Mouse (Mus musculus) embryonic facial prominence, embryonic 12.5 days (tissue): ENCODE measurements around the gene C1qtnf5. TPM values are rescaled to one million over a fixed set of nuclear protein-coding genes. Genes with fewer than 3 reads are reported as not detected.

Experiments used
- ATAC-seq: fragments of 200-750 bp; cut with Nextera tagmentation; 2 replicates; pipeline ENCODE4 v1.8.0; 2017; ENCODE audit not compliant: insufficient number of reproducible peaks, insufficient read depth, low FRiP score, low TSS enrichment
- H3K27ac ChIP-seq: fragments of 300-500 bp; sonication (generic); 2 replicates; pipeline ENCODE4 v1.5.1; 2016; ENCODE audit warnings: mild to moderate bottlenecking
- H3K27me3 ChIP-seq: fragments of 300-500 bp; sonication (generic); 2 replicates; pipeline ENCODE4 v1.6.1; 2016; ENCODE audit warnings: mild to moderate bottlenecking, moderate library complexity
- H3K36me3 ChIP-seq: fragments of 300-500 bp; sonication (generic); 2 replicates; pipeline ENCODE4 v1.6.1; 2016; ENCODE audit warnings: mild to moderate bottlenecking
- H3K4me1 ChIP-seq: fragments of 300-500 bp; sonication (generic); 2 replicates; pipeline ENCODE4 v1.6.1; 2016
- H3K4me2 ChIP-seq: fragments of 300-500 bp; sonication (generic); replicated peaks from 2 replicates; pipeline ENCODE4 v1.6.1; 2016; ENCODE audit warnings: mild to moderate bottlenecking, moderate library complexity
- H3K4me3 ChIP-seq: fragments of 300-500 bp; sonication (generic); 2 replicates; pipeline ENCODE4 v1.5.1; 2016; ENCODE audit warnings: mild to moderate bottlenecking
- H3K9ac ChIP-seq: fragments of 300-500 bp; sonication (generic); 2 replicates; pipeline ENCODE4 v1.6.1; 2016; ENCODE audit warnings: mild to moderate bottlenecking, moderate library complexity
- H3K9me3 ChIP-seq: fragments of 300-500 bp; sonication (generic); 2 replicates; pipeline ENCODE4 v1.6.1; 2016; ENCODE audit warnings: mild to moderate bottlenecking, moderate library complexity
- WGBS: fragments of 180-500 bp; shearing (Covaris S2); methylation state at CpG from one replicate; pipeline ENCODE4 v1.1.7; 2016; 5-methylcytosine and 5-hydroxymethylcytosine counted together
- polyA plus RNA-seq: library from polyadenylated mRNA; unstranded; fragments of >200 nt; fragmentation: Nextera tagmentation; extraction: Ambion mirVana; gene quantifications from 2 replicates; pipeline ENCODE4 v1.2.1, GENCODE M21; 2016

Gene C1qtnf5
- 0.78 and 1.3 TPM in 2 replicates for polyA plus RNA-seq

GRCm38 (mm10) chr9:44107110-44107509 is at the start of gene C1qtnf5:
Gene C1qtnf5 (plus strand): TSS chr9:44107245.
- Histone ChIP-seq H3K4me3 (peak within 1 kb of the TSS; percentile 7; the same call in 1 of the 2 replicates), H3K4me1 (peaks cover 51% of the 10 kb centered on the region), H3K9ac (peak within 1 kb of the TSS; percentile 36), H3K9me3 (no peaks in the 10 kb centered on the region), H3K36me3 (peaks cover 37% of the 10 kb centered on the region), H3K27ac (peak within 1 kb of the TSS; percentile 52), H3K4me2 (peak within 1 kb of the TSS; percentile 36), H3K27me3 (no peaks in the 10 kb centered on the region)
- 33% methylated on average over 8 of the region's 8 CpGs for WGBS
- ATAC-seq: no peak

DNA sequence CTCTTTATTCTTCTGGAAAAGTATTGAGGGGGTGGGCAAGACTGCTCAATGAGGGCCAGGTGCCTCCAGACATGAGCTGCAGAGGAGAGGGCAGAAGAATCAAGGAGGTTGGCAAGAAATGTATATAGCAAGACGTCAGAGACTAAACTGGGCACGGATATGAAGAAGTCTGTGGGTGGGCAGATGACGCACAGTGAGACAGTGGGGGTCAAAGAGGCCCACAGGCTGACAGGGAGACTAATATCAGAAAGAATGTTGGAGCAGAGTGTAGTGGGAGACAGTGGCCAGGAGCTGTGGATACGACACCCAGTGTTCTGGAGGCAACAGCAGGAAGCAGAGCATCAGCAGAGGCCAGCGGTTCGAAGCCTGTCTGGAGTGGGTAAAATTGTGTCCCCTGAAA is 48.4 kb upstream of the C1qtnf5 start:
- H3K4me1 ChIP-seq: no peaks in the 10 kb centered on the region
- H3K9ac ChIP-seq: no peak overlapping the region
- H3K9me3 ChIP-seq: no peaks in the 10 kb centered on the region
- ATAC-seq: no peak
- H3K27me3 ChIP-seq: no peaks in the 10 kb centered on the region
- H3K4me3 ChIP-seq: no peak overlapping the region
- no peaks in the 10 kb centered on the region for H3K36me3 ChIP-seq
- H3K27ac ChIP-seq: no peak overlapping the region
- 87% methylated on average over 6 of the region's 6 CpGs for WGBS
- no peak overlapping the region for H3K4me2 ChIP-seq

- Histone ChIP-seq H3K4me2 (no peak overlapping the region), H3K4me1 (peaks cover 7% of the 10 kb centered on the region; the same call in 1 of the 2 replicates), H3K9me3 (no peaks in the 10 kb centered on the region), H3K9ac (no peak overlapping the region), H3K27me3 (no peaks in the 10 kb centered on the region), H3K36me3 (no peaks in the 10 kb centered on the region), H3K27ac (no peak overlapping the region), H3K4me3 (no peak overlapping the region)
- no peak for ATAC-seq
- 40% methylated on average over 1 of the region's 1 CpGs for WGBS
These were observed 41.9 kb upstream of the C1qtnf5 start for GRCm38 (mm10) chr9:44065177-44065576.

- WGBS: under 1% methylated on average over 38 of the region's 38 CpGs
- H3K4me3 ChIP-seq: peak within 1 kb of the TSS; percentile 49
- H3K36me3 ChIP-seq: no peaks in the 10 kb centered on the region
- no peaks in the 10 kb centered on the region for H3K27me3 ChIP-seq
- peak; percentile 91 for ATAC-seq
- H3K4me1 ChIP-seq: peaks cover 20% of the 10 kb centered on the region
- H3K9ac ChIP-seq: peak within 1 kb of the TSS; percentile 52
- no peak within 1 kb of the TSS for H3K27ac ChIP-seq
- peak within 1 kb of the TSS; percentile 87 for H3K4me2 ChIP-seq
- no peaks in the 10 kb centered on the region for H3K9me3 ChIP-seq
These were observed 40.2 kb upstream of the C1qtnf5 start, which contains the start of gene Usp2 for GRCm38 (mm10) chr9:44066785-44067225. Gene Usp2 (plus strand): TSS chr9:44067021.

- peaks cover 26% of the 10 kb centered on the region for H3K4me1 ChIP-seq
- peak overlapping the region; percentile 52 for H3K9ac ChIP-seq
- no peaks in the 10 kb centered on the region for H3K27me3 ChIP-seq
- peak overlapping the region; percentile 87 for H3K4me2 ChIP-seq
- no peak overlapping the region for H3K27ac ChIP-seq
- no peaks in the 10 kb centered on the region for H3K9me3 ChIP-seq
- peak overlapping the region; percentile 49 for H3K4me3 ChIP-seq
- WGBS: 4% methylated on average over 15 of the region's 15 CpGs
- peak; percentile 45; the same call in 1 of the 2 replicates for ATAC-seq
- no peaks in the 10 kb centered on the region for H3K36me3 ChIP-seq
These were observed 39.6 kb upstream of the C1qtnf5 start for GRCm38 (mm10) chr9:44067241-44067959.

DNA sequence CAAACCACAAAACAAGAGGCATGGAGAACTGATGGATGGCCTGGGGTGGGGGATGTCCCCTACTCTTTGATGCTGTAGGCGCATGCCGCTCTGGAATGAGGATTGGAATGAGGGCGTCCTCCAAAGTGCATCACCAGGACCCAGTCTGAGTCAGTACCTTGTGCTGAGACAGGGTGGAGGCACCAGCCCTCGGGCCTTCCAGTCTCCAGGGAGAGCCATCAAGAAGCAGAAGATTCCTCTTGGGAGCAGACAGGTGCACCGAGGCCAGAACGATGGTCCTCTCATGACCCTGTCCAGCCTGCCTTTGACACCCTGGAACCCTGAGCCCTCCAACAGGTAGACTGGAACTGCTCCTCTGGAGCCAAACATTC is 39.1 kb upstream of the C1qtnf5 start:
- no peak overlapping the region for H3K4me3 ChIP-seq
- no peak for ATAC-seq
- peaks cover 27% of the 10 kb centered on the region for H3K4me1 ChIP-seq
- WGBS: 83% methylated on average over 6 of the region's 6 CpGs
- H3K9me3 ChIP-seq: no peaks in the 10 kb centered on the region
- peak overlapping the region; percentile 87 for H3K4me2 ChIP-seq
- no peaks in the 10 kb centered on the region for H3K36me3 ChIP-seq
- H3K27ac ChIP-seq: no peak overlapping the region
- H3K9ac ChIP-seq: no peak overlapping the region
- H3K27me3 ChIP-seq: no peaks in the 10 kb centered on the region

- Histone ChIP-seq H3K4me2 (no peak overlapping the region), H3K27me3 (no peaks in the 10 kb centered on the region), H3K4me1 (peaks cover 27% of the 10 kb centered on the region), H3K9ac (no peak overlapping the region), H3K9me3 (no peaks in the 10 kb centered on the region), H3K4me3 (no peak overlapping the region), H3K36me3 (no peaks in the 10 kb centered on the region), H3K27ac (no peak overlapping the region)
- 12% methylated on average over 7 of the region's 7 CpGs for WGBS
- no peak for ATAC-seq
These were observed 37.8 kb upstream of the C1qtnf5 start for GRCm38 (mm10) chr9:44069252-44069651.

DNA sequence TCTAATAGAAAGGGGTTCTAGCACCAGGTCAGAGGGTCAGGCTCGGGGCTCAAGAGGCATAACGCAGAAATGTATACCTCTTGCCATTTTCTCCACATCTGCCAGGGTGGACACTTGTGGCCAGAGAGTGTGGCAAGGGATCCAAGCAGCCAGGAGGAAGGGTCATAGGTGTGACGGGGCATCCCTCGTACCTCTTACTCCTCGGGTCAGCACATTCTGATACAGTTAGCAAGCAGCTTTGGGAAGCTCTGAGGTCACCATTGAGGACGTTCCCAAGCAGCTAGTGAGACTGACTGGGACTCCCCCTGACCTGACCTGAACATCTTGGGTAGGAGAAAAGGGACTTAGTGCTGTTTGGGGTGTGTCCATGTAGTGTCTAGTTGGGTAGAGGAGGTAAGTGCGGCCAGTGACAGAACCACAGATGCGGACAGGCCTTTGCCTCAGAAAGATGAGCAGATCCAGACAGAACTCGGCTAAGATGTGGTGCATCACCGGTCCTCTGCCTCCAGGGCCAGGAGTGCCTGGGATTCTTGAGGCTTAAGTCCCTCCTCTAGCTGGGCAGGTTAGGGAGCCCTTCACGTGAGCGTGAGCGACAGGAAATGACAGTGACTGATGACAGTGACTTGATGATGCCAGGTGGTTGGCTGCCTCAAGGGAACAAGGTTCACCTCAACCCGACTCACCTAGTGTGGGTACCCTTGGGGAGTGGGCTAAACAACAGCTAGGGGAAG is 36.8 kb upstream of the C1qtnf5 start:
- H3K27me3 ChIP-seq: no peaks in the 10 kb centered on the region
- no peak overlapping the region for H3K4me3 ChIP-seq
- H3K9ac ChIP-seq: no peak overlapping the region
- H3K27ac ChIP-seq: no peak overlapping the region
- ATAC-seq: no peak
- peaks cover 27% of the 10 kb centered on the region for H3K4me1 ChIP-seq
- H3K36me3 ChIP-seq: no peaks in the 10 kb centered on the region
- no peak overlapping the region; the same call in 1 of the 2 replicates for H3K4me2 ChIP-seq
- whole genome bisulfite sequencing: 61% methylated on average over 14 of the region's 14 CpGs
- H3K9me3 ChIP-seq: no peaks in the 10 kb centered on the region

DNA sequence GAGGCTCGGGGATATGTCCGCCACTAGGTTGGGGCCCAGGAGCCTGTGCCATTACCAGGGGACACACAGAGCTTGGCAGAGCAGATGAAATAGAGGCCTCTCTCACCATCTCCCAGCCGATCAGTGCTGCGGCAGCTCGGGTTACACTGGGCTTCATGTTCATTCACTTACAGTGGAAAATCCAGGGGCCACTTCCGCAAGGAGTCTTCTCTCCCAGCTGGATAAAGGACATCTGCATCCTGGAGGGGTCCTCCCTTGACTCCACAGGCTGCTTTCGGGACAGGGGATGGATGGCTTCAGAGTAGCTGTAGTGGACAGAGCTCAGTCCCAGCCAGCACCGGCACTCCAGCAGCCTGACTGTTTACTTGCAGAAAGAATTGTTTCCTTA is 36.2 kb upstream of the C1qtnf5 start:
- WGBS: 22% methylated on average over 8 of the region's 8 CpGs
- Histone ChIP-seq H3K27ac (no peak overlapping the region), H3K4me3 (no peak overlapping the region), H3K27me3 (no peaks in the 10 kb centered on the region), H3K9me3 (no peaks in the 10 kb centered on the region), H3K4me2 (no peak overlapping the region; the same call in 1 of the 2 replicates), H3K36me3 (no peaks in the 10 kb centered on the region), H3K9ac (no peak overlapping the region), H3K4me1 (peaks cover 27% of the 10 kb centered on the region)
- no peak for ATAC-seq

- H3K4me1 ChIP-seq: peaks cover 29% of the 10 kb centered on the region
- peak overlapping the region; percentile 14; the same call in 1 of the 2 replicates for H3K4me2 ChIP-seq
- H3K27me3 ChIP-seq: no peaks in the 10 kb centered on the region
- no peak overlapping the region for H3K9ac ChIP-seq
- no peak overlapping the region for H3K4me3 ChIP-seq
- no peaks in the 10 kb centered on the region for H3K9me3 ChIP-seq
- 24% methylated on average over 11 of the region's 11 CpGs for WGBS
- ATAC-seq: no peak
- H3K27ac ChIP-seq: no peak overlapping the region
- H3K36me3 ChIP-seq: no peaks in the 10 kb centered on the region
These were observed 35.0 kb upstream of the C1qtnf5 start for GRCm38 (mm10) chr9:44071914-44072598.

DNA sequence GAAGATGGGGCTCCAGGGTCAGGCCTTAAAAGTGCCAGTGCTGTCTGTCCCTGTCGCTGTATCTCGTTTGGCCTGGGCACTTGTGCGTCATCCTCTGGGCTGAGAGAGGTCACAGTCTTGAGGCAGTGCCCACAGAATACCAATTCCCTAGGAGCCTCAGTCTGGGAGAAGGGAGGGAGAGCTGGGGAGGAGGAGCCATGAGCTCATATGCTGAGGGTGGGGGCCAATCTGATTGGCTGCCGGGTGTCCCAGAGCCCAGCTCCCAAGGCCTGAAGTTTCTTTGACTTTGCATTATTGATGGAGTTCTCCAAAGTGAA is 34.5 kb upstream of the C1qtnf5 start:
- Histone ChIP-seq H3K9me3 (no peaks in the 10 kb centered on the region), H3K27me3 (no peaks in the 10 kb centered on the region), H3K4me1 (peaks cover 29% of the 10 kb centered on the region), H3K27ac (no peak overlapping the region), H3K4me2 (no peak overlapping the region), H3K4me3 (no peak overlapping the region), H3K9ac (no peak overlapping the region), H3K36me3 (no peaks in the 10 kb centered on the region)
- WGBS: 31% methylated on average over 4 of the region's 4 CpGs
- ATAC-seq: no peak
